Mouse (Mus musculus) splenic B cell, adult 2 months (primary cell): Measurements from ENCODE around the gene Nxn.

Experiments
- DNase-seq: peaks from one replicate; pipeline ENCODE4 v3.0.0-alpha.2; 2011; ENCODE audit warnings: low read depth, low spot score
- H3K27me3 ChIP-seq: 2 replicates; pipeline ENCODE4 v1.6.1; 2012; ENCODE audit warnings: mild to moderate bottlenecking, low read length, moderate library complexity, mixed read lengths; ENCODE audit not compliant: control insufficient read depth, poor library complexity, insufficient read depth, severe bottlenecking
- H3K36me3 ChIP-seq: 2 replicates; pipeline ENCODE4 v1.6.1; 2012; ENCODE audit warnings: mild to moderate bottlenecking, low read length, moderate library complexity, mixed read lengths; ENCODE audit not compliant: control insufficient read depth, poor library complexity, insufficient read depth, severe bottlenecking

Gene Nxn

DNA sequence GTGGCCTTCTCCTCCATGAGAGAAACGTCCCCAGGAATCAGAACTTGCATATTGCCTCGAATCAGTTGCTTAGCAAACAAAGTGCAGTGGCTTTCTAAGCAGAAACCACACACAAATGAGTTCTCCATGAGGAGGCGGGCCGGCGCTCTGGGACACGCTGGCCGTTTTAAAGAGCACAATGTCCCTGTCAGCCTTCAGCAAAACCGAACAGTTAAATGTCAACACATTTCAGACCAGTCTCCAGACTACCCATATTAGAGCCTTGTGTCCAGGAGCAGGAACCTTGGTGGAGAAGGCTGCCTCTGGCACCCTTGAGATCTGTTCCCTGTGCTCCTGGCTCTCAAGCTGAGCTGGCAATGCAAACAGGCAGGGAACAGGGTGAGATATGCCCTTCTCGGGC lies 101.7 kb downstream of the Nxn start:
- no peak for DNase-seq
- Histone ChIP-seq H3K27me3 (no peaks in the 10 kb centered on the region; the same call in 1 of the 2 replicates), H3K36me3 (no peaks in the 10 kb centered on the region)

DNA sequence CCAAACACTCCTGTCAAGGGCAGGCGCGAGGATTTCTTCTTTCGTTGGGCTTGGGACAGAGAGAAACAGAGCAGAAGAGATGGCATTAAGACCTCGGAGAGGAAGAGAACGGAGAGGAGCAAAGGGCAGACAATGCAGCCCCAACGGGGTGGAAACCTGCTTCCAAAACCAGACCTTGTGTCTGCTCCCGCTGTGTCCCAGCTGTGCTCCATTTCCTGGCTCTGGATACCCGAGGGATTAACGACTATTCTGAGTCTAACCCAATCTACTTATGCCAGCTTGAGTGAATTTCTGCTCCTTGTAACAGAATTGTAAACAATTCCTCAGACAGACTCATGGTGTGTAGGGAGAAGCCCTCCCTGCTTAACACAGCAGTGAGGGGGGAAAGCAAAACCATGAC lies 104.1 kb downstream of the Nxn start:
- Histone ChIP-seq H3K27me3 (no peaks in the 10 kb centered on the region), H3K36me3 (no peaks in the 10 kb centered on the region)
- no peak for DNase-seq

DNA sequence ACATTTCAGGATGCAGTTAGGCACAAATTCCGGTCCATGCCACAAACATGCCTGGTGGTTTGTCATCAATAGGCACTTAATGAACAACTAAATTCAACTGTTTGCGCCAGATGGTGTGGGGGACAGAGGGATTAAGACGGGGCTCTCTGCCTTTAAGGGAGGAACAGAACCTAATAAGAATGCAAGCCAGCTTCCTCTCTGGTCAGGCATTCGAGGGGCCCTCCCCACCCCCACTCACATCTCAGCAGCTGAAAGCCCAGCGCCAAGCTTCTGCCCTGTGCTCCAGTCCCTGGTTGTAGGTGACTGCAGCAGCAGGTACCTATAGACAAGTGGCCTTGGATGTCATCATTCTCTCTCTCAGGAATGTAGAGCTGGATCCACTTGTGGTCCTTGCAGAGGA lies 104.9 kb downstream of the Nxn start:
- no peaks in the 10 kb centered on the region for H3K36me3 ChIP-seq

DNA sequence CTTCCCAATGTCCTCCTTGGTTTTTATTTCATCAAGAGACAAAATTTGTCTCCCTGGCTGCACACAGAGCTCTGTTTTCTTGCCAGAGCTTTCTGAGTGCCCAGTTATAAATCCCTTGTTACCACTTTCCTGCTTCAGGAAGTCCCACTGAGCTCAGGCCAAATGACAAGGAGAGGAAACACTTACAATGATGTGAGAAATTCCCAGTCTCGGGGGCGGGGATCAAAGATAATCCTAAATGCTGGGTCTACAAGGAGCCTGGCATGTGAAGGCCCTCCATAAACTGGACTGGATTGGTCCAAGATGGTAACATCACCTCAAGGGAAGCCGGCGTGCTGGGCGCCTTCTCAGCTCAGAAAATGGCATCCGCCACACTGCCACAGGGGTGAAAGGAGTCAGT lies 106.1 kb downstream of the Nxn start:
- no peaks in the 10 kb centered on the region for H3K27me3 ChIP-seq
- no peak for DNase-seq
- H3K36me3 ChIP-seq, result no peaks in the 10 kb centered on the region

More for the DNA sequence above, 104.9 kb downstream of the Nxn start:
- no peaks in the 10 kb centered on the region for H3K27me3 ChIP-seq
- DNase-seq, result no peak

DNA sequence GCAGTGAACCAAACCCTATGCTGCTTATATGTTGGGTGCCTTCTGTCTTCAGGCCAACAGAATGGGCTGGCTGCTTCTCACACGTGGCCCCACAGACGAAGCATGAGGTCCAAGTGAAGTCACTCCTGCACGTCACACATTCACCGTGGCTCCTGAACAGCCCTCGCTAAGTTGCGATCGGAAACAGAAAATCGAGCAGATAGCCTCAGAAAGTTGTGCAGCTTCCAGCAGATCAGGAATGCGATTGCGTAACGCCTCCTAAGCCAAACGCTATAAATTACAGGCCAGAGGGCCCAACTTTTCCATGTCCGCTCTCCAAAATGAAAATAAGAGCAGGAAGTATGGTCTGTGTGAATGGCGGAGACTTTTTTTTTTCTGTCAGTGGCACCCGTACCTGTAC lies 106.5 kb downstream of the Nxn start:
- H3K27me3 ChIP-seq, result no peaks in the 10 kb centered on the region
- H3K36me3 ChIP-seq, result no peaks in the 10 kb centered on the region
- no peak for DNase-seq

DNA sequence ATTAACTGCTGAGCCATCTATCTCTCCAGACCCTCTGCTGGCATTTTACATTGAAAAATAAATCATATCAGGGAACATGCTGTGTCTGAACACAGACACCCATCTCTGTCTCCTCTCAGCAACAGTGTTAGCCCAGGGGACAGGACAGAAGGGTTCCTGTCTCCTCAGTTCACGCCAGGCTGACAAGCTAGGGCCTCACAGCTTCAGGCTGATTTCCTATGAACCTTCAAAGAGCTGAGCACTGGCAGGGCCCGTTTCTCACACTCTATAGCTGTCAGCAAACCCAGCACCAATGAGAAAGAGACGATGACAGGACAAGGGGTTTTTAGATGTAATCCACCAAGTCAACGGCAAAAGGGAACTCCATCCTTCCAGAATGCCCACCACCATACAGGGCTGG lies 107.0 kb downstream of the Nxn start:
- H3K27me3 ChIP-seq, result no peaks in the 10 kb centered on the region
- DNase-seq, result no peak

DNA sequence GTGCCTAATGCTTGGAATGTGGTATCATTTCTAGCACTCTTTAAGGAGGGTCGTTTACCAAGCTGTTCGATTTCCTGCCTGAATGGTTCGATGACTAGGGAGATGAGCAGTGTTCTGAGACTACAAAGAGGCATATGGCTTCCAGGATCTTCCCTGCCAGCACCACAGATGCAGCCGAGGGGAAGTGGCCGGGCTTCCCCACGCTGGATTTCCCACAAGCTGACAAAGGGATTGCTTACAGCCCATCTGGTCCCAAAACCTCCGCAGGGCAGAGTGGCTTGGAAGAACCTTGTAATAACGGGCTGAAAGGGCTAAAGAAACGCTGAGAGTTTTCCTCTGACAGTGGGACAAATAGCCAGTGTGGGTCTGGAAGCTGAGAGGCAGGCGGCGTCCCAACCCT lies 108.6 kb downstream of the Nxn start:
- DNase-seq, result no peak
- H3K36me3 ChIP-seq, result no peaks in the 10 kb centered on the region
- H3K27me3 ChIP-seq, result no peaks in the 10 kb centered on the region

More for the DNA sequence above, 107.0 kb downstream of the Nxn start:
- H3K36me3 ChIP-seq, result no peaks in the 10 kb centered on the region

DNA sequence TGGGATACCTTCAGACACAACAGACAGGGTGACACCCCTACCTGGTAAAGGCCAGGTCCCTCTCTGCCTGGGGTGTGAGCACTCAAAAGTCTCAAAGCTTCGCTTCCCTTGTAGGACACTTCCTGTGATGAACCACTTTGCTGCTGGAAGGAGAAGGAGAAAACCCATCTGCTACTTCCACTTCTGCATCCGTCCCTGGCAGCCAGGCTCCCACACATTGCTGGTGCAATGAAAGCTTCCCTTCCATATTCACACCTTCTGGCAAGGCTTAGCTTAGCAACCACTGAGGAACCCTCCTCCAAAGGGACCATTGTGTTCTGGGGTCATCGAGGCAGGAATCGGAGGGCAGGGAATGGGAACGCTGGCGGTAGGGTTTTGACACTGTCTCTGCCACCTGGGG lies 110.3 kb downstream of the Nxn start:
- DNase-seq, result no peak
- Histone ChIP-seq H3K27me3 (no peaks in the 10 kb centered on the region), H3K36me3 (no peaks in the 10 kb centered on the region)

DNA sequence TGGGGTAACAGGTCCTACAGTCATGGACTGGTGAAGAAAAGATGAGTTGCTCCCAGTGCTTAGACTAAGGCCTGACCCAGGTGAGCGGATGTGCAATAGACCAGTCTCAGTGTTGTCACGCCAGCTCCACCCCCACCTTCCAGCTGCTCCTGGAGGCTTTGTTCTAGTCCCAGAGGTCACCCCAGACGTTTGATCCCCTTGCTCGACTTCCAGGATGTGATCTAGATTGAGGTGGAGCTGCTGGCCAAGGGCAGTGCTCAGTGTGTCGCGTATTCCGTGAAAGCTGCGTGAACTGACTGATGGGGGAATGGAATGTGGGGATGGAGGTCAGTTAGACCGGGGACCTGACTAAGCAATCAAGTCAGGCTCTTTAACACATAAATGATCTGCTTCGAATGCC lies 111.6 kb downstream of the Nxn start:
- no peak for DNase-seq
- H3K27me3 ChIP-seq, result no peaks in the 10 kb centered on the region

DNA sequence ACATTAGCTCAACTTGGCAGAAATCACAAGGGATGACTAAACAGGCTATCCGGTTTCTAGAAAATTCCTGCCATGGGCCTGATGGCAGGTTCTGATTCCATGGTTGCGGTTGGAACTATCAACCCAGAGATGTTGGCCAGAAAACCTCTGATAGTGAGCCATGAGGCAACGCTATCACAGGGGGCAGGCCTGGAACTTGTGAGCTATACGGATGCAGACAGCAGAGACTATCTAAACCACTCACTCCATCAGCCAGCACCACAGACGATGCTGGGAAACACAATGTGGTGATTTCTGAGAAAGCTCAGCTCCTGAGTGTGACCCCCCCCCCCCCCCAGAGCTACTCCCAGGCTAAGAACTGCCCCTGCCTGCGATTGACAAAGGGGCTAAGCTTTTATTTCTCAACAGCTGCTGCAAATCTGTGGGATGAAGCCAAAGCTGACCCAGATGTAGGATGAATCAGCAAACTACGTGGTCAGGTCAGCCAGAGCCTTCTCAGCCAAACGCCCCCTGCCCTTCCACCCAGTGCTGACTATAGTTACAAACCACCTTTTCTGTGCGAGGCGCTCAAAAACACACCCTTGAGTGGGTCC lies 112.3 kb downstream of the Nxn start:
- no peak for DNase-seq
- no peaks in the 10 kb centered on the region for H3K27me3 ChIP-seq
- H3K36me3 ChIP-seq, result no peaks in the 10 kb centered on the region

More for the DNA sequence above, 111.6 kb downstream of the Nxn start:
- no peaks in the 10 kb centered on the region for H3K36me3 ChIP-seq

DNA sequence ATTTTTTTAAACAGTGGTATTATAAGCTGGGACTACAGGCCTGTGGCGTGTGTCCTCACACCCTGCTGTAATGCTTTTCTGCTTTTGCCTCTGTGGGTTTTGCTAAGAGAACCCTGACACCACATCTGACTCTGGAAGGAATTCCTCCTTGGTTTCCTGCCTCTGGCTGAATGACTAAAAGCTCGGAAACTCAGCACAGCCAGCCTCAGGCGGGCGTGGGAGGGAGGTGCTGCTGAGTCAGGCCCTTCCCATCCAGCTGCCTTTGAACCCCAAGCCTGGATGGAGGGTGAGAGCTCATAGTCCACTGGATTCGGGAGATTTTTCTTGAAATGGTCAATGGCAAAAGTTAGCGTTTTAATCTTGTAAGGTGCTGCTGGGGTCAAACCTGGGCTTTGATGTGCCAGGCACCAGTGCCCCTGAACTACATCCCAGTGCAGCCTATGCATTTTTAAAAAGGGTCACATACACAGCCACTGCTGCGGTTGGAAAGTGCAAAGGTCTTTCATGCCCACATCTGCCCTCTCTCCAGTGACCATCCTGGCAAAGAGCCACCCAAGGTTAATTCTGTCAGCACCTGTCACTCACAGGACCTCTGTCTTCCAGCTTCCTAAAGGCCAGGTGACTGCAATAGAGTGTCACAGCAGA lies 113.4 kb downstream of the Nxn start:
- no peak for DNase-seq
- Histone ChIP-seq H3K36me3 (no peaks in the 10 kb centered on the region), H3K27me3 (no peaks in the 10 kb centered on the region)

DNA sequence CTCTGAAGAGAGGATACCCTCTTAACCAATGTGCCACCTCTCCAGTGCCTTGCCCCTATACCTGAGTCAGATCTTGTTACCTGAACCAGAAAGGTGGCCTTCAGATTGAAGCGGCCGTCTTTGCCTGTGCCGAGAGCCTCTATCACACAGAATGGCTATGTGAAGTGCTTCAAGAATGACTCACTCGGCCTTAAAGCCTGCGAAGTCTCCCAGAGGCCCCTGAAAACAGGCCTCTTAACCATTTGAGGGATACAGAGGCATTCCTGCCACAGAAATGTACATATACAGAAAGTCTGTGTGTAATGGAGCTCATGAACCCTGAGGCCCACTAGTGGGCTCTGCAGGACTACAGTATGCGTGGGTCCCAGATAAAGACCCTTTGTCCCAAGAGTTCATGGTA lies 115.1 kb downstream of the Nxn start:
- no peak for DNase-seq
- no peaks in the 10 kb centered on the region for H3K36me3 ChIP-seq

DNA sequence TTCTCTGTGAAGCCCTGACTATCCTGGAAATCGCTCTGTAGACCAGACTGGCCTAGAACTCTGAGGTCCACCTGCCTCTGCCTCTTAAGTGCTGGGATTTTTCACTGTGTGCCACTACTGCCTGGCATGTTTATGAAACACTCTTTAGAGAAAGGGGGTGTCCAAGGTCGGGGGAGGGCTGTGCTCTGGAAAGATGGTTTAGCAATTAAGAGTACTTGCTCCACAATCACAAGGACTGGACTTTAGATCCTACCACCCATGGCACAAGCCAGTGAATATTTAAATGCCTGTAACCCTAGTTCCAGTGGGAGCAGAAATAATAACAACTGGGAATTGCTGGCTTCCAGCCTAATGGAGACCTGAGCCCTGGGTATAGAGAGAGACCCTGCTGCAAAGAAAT lies 119.0 kb downstream of the Nxn start:
- no peaks in the 10 kb centered on the region for H3K36me3 ChIP-seq
- no peaks in the 10 kb centered on the region for H3K27me3 ChIP-seq
- DNase-seq, result no peak

More for the DNA sequence above, 115.1 kb downstream of the Nxn start:
- H3K27me3 ChIP-seq, result no peaks in the 10 kb centered on the region

DNA sequence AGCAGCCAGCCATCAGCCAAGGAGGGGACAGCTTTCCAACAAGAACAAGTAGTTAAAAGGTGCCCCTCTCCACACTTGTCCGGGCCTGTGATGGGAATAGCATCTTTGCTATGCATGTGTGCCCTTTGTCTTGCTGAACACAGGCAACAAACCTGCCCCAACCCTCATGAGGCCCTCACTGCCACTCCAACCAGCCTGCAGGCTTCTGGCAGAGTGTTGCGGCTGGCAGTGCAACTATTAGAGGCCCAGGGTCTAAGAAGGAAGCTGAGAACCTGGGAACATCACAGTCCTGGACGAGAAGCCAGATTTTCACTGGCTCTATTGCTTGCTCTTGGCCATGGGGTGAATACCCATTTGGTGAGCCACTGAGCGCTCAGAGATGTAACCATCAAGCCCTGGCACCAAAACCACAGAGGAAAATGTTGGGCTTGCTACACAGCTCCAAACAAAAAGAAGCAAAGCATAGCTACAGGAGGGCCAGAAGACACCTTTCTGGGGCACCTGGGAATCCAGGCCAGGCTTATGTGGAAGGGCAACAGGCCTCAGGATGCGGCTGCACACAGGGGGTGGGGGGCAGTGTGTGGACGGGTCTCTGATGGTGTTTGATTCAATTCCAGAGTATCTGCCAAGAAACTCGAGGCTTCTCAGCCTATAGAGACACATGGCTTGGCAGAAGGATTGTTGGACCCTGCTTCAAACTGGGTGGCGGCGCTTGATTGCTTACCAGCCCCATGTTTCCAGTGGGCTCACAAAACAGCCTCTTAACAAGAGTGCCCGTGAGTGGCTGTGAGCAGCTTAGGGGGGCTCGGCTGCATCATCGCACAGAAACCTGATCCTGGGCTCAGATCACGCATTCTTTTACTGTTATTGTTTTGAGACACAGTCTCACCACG lies 119.7 kb downstream of the Nxn start:
- no peak for DNase-seq
- Histone ChIP-seq H3K27me3 (no peaks in the 10 kb centered on the region), H3K36me3 (no peaks in the 10 kb centered on the region)

DNA sequence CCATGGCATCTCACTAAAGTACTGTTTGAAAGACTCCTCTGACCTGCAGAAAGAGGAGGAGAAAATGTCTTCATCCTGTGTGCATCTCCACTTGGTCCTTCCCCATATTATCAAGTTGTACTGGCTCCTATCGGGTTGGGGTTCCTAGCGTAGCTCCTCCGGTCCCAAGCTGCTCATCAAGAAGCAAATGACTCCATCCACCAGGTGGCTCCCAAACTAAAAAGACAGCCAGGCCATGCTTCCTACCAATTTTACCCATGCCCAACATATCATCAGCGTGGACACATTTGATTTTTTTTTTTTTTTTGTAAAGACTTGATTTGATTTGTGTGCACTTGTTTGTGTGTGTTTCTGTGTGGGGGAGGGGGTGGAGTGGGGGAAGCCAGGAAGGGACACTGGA lies 126.5 kb downstream of the Nxn start:
- DNase-seq, result peak; percentile 13
- Histone ChIP-seq H3K36me3 (no peaks in the 10 kb centered on the region), H3K27me3 (no peaks in the 10 kb centered on the region)
